Mouse (Mus musculus) CD4-positive, CD25-positive, alpha-beta regulatory T cell, adult 4 months (primary cell): ENCODE measurements around the gene Dst. TPM values are rescaled to one million over a fixed set of nuclear protein-coding genes. Genes with fewer than 3 reads are reported as not detected.

Experiments used
- ATAC-seq: one replicate; pipeline ENCODE4 v1.8.0; 2017
- polyA plus RNA-seq, 2 experiments: library from polyadenylated mRNA; unstranded; fragments of 100-300 nt; shearing (Covaris generic); gene quantifications; one replicate each; pipeline ENCODE4 v1.2.1; 2017

Dst gene
- polyA plus RNA-seq, 2 experiments from 2014 or later, result 22.1 to 29.0 TPM

DNA sequence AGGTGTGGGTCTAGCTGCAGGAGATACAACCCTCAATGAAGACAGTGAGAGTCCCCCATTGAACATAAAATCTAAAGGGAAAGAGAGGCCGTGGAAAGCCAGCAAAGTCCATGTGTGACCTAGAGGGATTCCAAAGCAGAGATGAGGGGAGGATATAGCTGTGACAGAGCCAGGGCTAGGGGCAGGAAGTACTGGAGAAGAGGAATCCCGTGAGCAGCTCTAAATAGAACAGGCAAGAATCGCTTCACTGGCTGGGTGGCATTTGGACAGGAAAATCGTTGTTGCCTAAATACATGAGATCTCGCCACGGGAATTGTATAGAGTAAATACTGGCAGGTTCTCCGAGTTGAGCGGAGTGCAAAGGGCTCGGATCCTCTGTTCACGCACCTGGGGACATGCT, 336.7 kb downstream of the Dst start:
- ATAC-seq, result no peak

- ATAC-seq, result no peak
Measured at GRCm38 (mm10) chr1:34245951-34246641, 338.1 kb downstream of the Dst start.

DNA sequence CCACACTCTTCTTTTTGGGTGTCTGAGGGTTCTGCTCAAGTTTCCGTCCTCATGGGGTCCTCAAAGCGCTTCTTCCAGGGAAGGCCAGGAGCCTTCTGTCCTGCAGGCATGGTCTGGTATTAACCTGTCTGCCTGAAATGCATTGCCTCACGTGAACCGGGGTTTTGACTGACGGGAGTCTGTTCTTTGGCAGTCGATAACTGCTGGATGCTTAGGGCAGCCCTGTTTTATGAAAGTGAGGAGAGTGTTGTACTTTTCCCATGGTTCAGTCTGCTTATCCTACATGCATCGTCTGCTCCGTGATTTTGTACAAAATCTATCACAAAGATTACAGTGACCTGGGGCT, 338.6 kb downstream of the Dst start:
- no peak for ATAC-seq

DNA sequence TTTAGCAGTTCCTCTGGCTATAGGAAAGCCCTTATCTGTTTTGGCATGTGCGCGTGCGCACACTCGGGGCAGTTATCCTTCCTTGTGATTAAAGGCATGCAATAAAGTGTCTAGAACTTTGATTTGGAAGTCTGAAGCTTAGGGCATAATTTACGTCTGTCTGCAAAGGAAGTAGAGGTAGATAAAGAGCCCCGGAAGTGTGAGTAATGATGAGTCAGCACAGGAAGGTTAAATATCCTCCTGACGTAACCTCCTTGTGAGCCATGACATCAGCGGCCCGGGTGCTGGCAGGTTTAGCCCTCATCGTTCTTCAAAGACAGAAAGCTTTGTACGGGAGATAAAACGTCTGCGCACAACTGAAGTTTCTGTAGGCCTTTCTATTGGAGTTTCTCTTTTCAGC, 343.1 kb downstream of the Dst start:
- no peak for ATAC-seq

DNA sequence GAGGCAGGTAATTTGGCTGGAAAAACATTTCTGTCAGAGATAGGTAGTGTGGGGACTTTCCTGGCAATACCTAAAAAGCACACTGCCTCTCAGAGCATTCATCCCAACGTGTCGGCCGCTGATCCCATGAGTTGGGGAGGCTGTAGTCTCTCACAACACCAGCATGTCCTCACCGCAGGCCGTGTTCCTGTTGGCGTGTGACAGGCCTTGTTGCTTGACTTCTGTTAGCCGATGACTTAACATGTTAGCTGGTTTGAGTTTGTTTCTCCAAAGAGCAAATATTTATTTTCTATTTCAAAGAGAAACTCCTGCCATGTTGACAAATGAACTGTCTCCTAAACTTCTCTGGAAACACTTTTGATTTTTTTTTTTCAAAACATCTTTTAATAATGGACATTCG, 344.2 kb downstream of the Dst start:
- no peak for ATAC-seq

- ATAC-seq, result no peak
Measured at GRCm38 (mm10) chr1:34253876-34254275, 345.9 kb downstream of the Dst start.

DNA sequence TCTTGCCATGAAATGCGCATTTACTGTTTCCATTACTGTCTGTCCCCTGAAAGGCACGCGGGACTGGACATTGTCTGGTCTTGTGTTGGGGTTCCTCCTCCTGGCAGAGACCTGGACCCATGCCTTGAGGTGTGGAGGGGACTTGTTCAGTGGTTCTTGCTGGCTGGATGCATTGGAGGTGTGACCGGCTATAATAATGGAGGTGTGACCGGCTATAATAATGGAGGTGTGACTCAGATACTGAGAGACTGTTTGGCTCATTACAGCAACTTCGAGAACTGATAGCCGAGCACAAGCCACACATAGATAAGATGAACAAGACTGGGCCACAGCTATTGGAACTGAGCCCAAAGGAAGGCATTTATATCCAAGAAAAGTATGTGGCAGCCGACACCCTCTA, 351.9 kb downstream of the Dst start:
- no peak for ATAC-seq

DNA sequence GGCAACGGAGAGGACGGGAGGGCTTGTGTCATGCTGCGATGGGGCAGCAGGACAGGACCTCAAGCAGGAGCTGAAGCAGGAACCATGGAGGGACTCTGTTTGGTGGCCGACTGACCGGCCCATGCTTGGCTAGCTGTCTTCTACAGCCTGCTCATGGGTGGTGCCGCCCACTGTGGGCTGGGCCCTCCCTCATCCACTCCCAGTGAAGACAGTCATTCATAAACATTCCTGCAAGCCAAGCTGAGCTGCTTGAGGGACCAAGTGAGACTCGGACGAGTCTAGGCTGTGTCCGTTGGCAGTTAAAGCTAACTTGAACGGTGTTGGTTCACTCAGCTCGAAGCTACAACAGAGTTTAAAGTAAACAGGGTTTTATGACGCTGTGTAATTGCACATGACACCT, 353.0 kb downstream of the Dst start:
- no peak for ATAC-seq

GRCm38 (mm10) chr1:34268520-34268919, 360.5 kb downstream of the Dst start:
- ATAC-seq, result no peak

GRCm38 (mm10) chr1:34269578-34269977, 361.6 kb downstream of the Dst start:
- no peak for ATAC-seq

- ATAC-seq, result no peak
Measured at GRCm38 (mm10) chr1:34273922-34274321, 365.9 kb downstream of the Dst start.

DNA sequence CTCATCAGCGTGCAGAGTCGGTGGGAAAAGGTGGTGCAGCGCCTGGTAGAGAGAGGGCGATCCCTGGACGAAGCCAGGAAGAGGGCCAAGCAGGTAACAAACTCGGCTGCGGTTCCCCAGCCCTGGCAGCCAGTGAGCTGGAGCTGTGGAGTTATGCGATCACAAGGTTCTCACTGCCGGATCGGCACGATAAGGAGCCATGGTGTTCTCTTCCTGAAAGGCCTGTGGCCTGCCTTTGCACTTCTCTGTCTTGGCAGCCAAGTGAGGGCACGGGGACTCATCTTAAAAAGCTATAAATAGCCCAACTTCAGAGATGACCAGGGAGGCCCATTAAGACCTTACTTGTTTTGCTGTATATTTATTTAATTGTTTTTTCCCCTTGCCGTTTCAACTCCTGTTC, 367.8 kb downstream of the Dst start:
- no peak for ATAC-seq

DNA sequence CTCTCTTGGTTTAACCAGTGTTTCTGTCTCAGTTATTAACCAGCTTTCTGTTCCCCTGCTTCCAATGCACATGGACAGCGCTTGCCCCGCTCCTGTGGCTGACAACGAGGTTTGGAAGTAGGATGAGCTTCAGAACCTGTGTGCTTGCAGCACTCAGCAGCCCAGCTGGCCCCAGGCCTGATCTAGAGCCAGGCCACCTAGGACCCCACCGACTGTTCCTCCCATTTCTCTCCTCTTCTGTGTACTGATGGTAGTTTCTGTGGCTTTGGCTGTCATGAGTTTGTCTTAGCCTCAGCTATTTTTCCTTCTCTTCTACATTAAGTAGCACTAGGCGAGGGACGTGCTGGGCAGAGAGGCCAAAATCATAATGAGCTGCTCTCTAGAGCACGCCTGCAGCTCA, 368.7 kb downstream of the Dst start:
- no peak for ATAC-seq

- ATAC-seq, result no peak
Measured at GRCm38 (mm10) chr1:34277259-34277658, 369.2 kb downstream of the Dst start.

GRCm38 (mm10) chr1:34283502-34283901, 375.5 kb downstream of the Dst start:
- no peak for ATAC-seq

GRCm38 (mm10) chr1:34284979-34285378, 377.0 kb downstream of the Dst start:
- ATAC-seq, result no peak

DNA sequence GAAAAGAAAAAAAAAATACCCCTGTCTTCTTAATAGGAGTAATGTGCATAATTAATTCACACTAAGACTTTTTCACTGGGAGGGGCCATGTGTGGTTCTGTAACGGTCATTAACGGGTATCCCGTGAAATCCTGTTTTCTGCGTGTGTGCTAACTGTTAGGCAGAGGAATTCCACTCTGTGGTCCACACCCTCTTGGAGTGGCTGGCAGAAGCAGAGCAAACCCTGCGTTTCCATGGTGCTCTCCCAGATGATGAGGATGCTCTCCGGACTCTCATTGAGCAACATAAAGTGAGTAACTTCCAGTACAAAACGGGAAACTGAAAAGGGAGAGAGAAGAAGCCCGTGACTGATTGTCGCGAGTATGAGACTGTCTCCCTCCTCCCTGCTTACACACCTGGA, 379.7 kb downstream of the Dst start:
- ATAC-seq, result no peak

DNA sequence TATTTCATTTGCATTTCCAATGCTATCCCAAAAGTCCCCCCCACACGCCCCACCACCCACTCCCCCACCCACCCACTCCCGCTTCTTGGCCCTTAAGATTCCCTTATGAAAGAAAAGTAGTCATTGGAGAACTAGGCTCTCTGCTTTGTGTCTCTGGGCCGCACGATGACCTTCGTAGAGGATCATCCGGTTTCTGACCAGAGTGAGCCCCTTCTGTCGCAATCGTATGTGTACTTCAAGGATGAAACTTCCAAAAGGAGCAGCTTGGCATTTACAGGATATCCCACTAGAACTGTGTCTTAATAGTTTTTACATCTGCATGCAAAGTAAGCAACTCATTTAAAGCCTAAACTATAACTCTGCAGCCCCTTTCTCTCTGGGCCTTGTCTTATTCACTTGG, 380.2 kb downstream of the Dst start:
- ATAC-seq, result no peak

GRCm38 (mm10) chr1:34288721-34289471, 380.9 kb downstream of the Dst start:
- no peak for ATAC-seq

GRCm38 (mm10) chr1:34289472-34289748, 381.4 kb downstream of the Dst start:
- no peak for ATAC-seq

DNA sequence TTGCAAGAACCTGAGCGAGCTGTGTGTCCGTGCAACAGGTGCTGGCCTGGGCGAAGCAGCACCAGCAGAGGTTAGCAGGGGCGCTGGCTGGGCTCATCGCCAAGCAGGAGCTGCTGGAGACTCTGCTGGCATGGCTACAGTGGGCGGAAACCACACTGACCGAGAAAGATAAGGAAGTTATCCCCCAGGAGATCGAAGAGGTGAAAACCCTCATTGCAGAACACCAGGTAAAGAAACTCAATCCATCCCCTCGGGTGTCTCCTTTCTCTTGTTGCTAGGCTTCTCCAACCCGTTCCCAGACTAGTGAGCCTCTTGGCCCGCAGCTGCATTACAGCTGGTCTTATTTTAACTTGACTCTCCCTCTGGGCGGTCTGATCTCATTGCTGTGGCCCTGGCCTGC, 382.3 kb downstream of the Dst start:
- ATAC-seq, result no peak

GRCm38 (mm10) chr1:34293198-34293597, 385.2 kb downstream of the Dst start:
- ATAC-seq, result no peak

DNA sequence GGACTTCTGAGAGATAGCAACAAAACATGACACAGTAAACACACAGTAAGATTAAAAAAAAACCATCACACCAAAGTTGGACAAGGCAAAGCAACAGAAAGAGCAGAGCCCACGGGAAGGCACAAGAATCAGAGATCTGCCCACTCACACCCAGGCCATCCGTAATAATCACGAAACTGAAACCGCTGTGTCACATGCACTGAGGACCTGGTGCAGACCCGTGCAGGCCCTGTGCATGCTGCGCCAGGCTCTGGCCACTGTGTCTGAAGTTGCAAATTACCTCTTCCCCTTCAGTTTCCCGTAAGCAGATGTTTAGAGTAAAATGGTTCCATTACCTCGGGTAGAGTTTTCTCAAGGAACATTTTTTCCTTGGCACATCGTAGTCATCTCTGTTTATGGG, 389.6 kb downstream of the Dst start:
- no peak for ATAC-seq

GRCm38 (mm10) chr1:34298631-34299184, 390.7 kb downstream of the Dst start:
- no peak for ATAC-seq

- ATAC-seq, result no peak
Measured at GRCm38 (mm10) chr1:34299507-34299906, 391.5 kb downstream of the Dst start.
